Mouse (Mus musculus) hindbrain, embryonic 12.5 days (tissue): ENCODE measurements around the gene Faiml. TPM values are rescaled to one million over a fixed set of nuclear protein-coding genes. Genes with fewer than 3 reads are reported as not detected.

Experiments
- ATAC-seq: fragments of 200-750 bp; cut with Nextera tagmentation; 2 replicates; pipeline ENCODE4 v1.8.0; 2017; ENCODE audit warnings: moderate TSS enrichment; ENCODE audit not compliant: low FRiP score
- H3K27ac ChIP-seq: fragments of 300-500 bp; sonication (generic); 2 replicates; pipeline ENCODE4 v1.5.1; 2016; ENCODE audit warnings: mild to moderate bottlenecking
- H3K27me3 ChIP-seq: fragments of 300-500 bp; sonication (generic); 2 replicates; pipeline ENCODE4 v1.6.1; 2016; ENCODE audit warnings: mild to moderate bottlenecking
- H3K36me3 ChIP-seq: fragments of 300-500 bp; sonication (generic); 2 replicates; pipeline ENCODE4 v1.6.1; 2016; ENCODE audit warnings: mild to moderate bottlenecking
- H3K4me1 ChIP-seq: fragments of 300-500 bp; sonication (generic); 2 replicates; pipeline ENCODE4 v1.6.1; 2016
- H3K4me2 ChIP-seq: fragments of 300-500 bp; sonication (generic); replicated peaks from 2 replicates; pipeline ENCODE4 v1.6.1; 2016; ENCODE audit warnings: mild to moderate bottlenecking
- H3K4me3 ChIP-seq: fragments of 300-500 bp; sonication (generic); 2 replicates; pipeline ENCODE4 v1.5.1; 2016; ENCODE audit warnings: mild to moderate bottlenecking
- H3K9ac ChIP-seq: fragments of 300-500 bp; sonication (generic); 2 replicates; pipeline ENCODE4 v1.6.1; 2016; ENCODE audit warnings: mild to moderate bottlenecking, moderate library complexity
- H3K9me3 ChIP-seq: fragments of 300-500 bp; sonication (generic); replicated peaks from 2 replicates; pipeline ENCODE4 v1.6.1; 2016; ENCODE audit warnings: mild to moderate bottlenecking
- WGBS: fragments of 180-500 bp; shearing (Covaris S2); methylation state at CpG from one replicate; pipeline ENCODE4 v1.1.7; 2016; 5-methylcytosine and 5-hydroxymethylcytosine counted together
- polyA plus RNA-seq: library from polyadenylated mRNA; unstranded; fragments of >200 nt; fragmentation: Nextera tagmentation; extraction: Ambion mirVana; gene quantifications from 2 replicates; pipeline ENCODE4 v1.2.1, GENCODE M21; 2016

Faiml gene
- polyA plus RNA-seq, result not detected in 2 replicates

GRCm38 (mm10) chr9:99237139-99237538 lies at the start of gene Faiml:
Gene Faiml (minus strand): TSS chr9:99237239.
- no peak within 1 kb of the TSS for H3K4me3 ChIP-seq
- no peak for ATAC-seq
- no peaks in the 10 kb centered on the region for H3K4me1 ChIP-seq
- H3K27ac ChIP-seq, result no peak within 1 kb of the TSS
- no peak within 1 kb of the TSS for H3K9ac ChIP-seq
- H3K9me3 ChIP-seq, result no peaks in the 10 kb centered on the region
- H3K27me3 ChIP-seq, result no peaks in the 10 kb centered on the region
- H3K4me2 ChIP-seq, result no peak within 1 kb of the TSS
- no peaks in the 10 kb centered on the region for H3K36me3 ChIP-seq
- 83% methylated on average over 14 of the region's 14 CpGs for WGBS

GRCm38 (mm10) chr9:99258891-99259290 lies 21.9 kb upstream of the Faiml start:
- ATAC-seq, result no peak

GRCm38 (mm10) chr9:99256821-99257220 lies 19.8 kb upstream of the Faiml start:
- H3K36me3 ChIP-seq, result peaks cover 50% of the 10 kb centered on the region

More at GRCm38 (mm10) chr9:99258891-99259290, 21.9 kb upstream of the Faiml start:
- WGBS, result 80% methylated on average over 5 of the region's 5 CpGs
- Histone ChIP-seq H3K27me3 (no peaks in the 10 kb centered on the region), H3K4me2 (no peak overlapping the region), H3K36me3 (peaks cover 65% of the 10 kb centered on the region), H3K27ac (no peak overlapping the region), H3K9ac (no peak overlapping the region), H3K4me1 (no peaks in the 10 kb centered on the region), H3K9me3 (no peaks in the 10 kb centered on the region), H3K4me3 (no peak overlapping the region)

GRCm38 (mm10) chr9:99256206-99256605 lies 19.2 kb upstream of the Faiml start:
- Histone ChIP-seq H3K9me3 (no peaks in the 10 kb centered on the region), H3K4me1 (no peaks in the 10 kb centered on the region), H3K27me3 (no peaks in the 10 kb centered on the region), H3K4me3 (no peak overlapping the region), H3K4me2 (no peak overlapping the region), H3K9ac (no peak overlapping the region), H3K36me3 (peaks cover 52% of the 10 kb centered on the region), H3K27ac (no peak overlapping the region)
- 96% methylated on average over 1 of the region's 1 CpGs for WGBS
- ATAC-seq, result no peak

More at GRCm38 (mm10) chr9:99256821-99257220, 19.8 kb upstream of the Faiml start:
- H3K9me3 ChIP-seq, result no peaks in the 10 kb centered on the region
- WGBS, result 90% methylated on average over 3 of the region's 3 CpGs
- H3K27ac ChIP-seq, result no peak overlapping the region
- ATAC-seq, result no peak
- H3K4me3 ChIP-seq, result no peak overlapping the region
- H3K4me2 ChIP-seq, result no peak overlapping the region
- no peaks in the 10 kb centered on the region for H3K27me3 ChIP-seq
- no peak overlapping the region for H3K9ac ChIP-seq
- H3K4me1 ChIP-seq, result no peaks in the 10 kb centered on the region

GRCm38 (mm10) chr9:99253861-99254260 lies 16.8 kb upstream of the Faiml start:
- 89% methylated on average over 10 of the region's 10 CpGs for WGBS

GRCm38 (mm10) chr9:99248906-99249305 lies 11.9 kb upstream of the Faiml start:
- Histone ChIP-seq H3K27me3 (no peaks in the 10 kb centered on the region), H3K4me3 (no peak overlapping the region), H3K9me3 (no peaks in the 10 kb centered on the region), H3K4me2 (no peak overlapping the region), H3K9ac (no peak overlapping the region), H3K36me3 (peaks cover 20% of the 10 kb centered on the region), H3K4me1 (0 out of 2 replicates have a peak, but pooled peaks cover 6% of the 10 kb centered on the region), H3K27ac (no peak overlapping the region)
- no peak for ATAC-seq
- over 99% methylated on average over 4 of the region's 4 CpGs for WGBS

More at GRCm38 (mm10) chr9:99253861-99254260, 16.8 kb upstream of the Faiml start:
- no peak for ATAC-seq
- Histone ChIP-seq H3K4me3 (no peak overlapping the region), H3K4me2 (no peak overlapping the region), H3K27ac (no peak overlapping the region), H3K27me3 (no peaks in the 10 kb centered on the region), H3K36me3 (peaks cover 50% of the 10 kb centered on the region), H3K9ac (no peak overlapping the region), H3K9me3 (no peaks in the 10 kb centered on the region), H3K4me1 (no peaks in the 10 kb centered on the region)

- Histone ChIP-seq H3K4me2 (no peak overlapping the region), H3K36me3 (peaks cover 17% of the 10 kb centered on the region), H3K4me1 (0 out of 2 replicates have a peak, but pooled peaks cover 6% of the 10 kb centered on the region), H3K27ac (no peak overlapping the region), H3K9ac (no peak overlapping the region), H3K4me3 (no peak overlapping the region), H3K27me3 (no peaks in the 10 kb centered on the region), H3K9me3 (no peaks in the 10 kb centered on the region)
- ATAC-seq, result no peak
- 56% methylated on average over 8 of the region's 8 CpGs for WGBS
Measured at GRCm38 (mm10) chr9:99248304-99248703, 11.3 kb upstream of the Faiml start.

- Histone ChIP-seq H3K36me3 (0 out of 2 replicates have a peak, but pooled peaks cover 4% of the 10 kb centered on the region), H3K4me2 (peak overlapping the region; percentile 59), H3K27ac (peak overlapping the region; percentile 83), H3K27me3 (no peaks in the 10 kb centered on the region), H3K9me3 (no peaks in the 10 kb centered on the region), H3K9ac (peak overlapping the region; percentile 76), H3K4me1 (peaks cover 11% of the 10 kb centered on the region; the same call in 1 of the 2 replicates), H3K4me3 (peak overlapping the region; percentile 80)
- 3% methylated on average over 10 of the region's 10 CpGs for WGBS
- ATAC-seq, result peak; percentile 15; the same call in 1 of the 2 replicates
Measured at GRCm38 (mm10) chr9:99243895-99244293, 6.9 kb upstream of the Faiml start.

GRCm38 (mm10) chr9:99243190-99243894 lies 6.3 kb upstream of the Faiml start, which contains the start of gene Cep70:
Gene Cep70 (plus strand): TSS chr9:99243367.
- Histone ChIP-seq H3K4me2 (peak within 1 kb of the TSS; percentile 59), H3K36me3 (0 out of 2 replicates have a peak, but pooled peaks cover 4% of the 10 kb centered on the region), H3K4me3 (peak within 1 kb of the TSS; percentile 80), H3K4me1 (peaks cover 11% of the 10 kb centered on the region; the same call in 1 of the 2 replicates), H3K27ac (peak within 1 kb of the TSS; percentile 83), H3K27me3 (no peaks in the 10 kb centered on the region), H3K9me3 (no peaks in the 10 kb centered on the region), H3K9ac (peak within 1 kb of the TSS; percentile 76)
- peak; percentile 97 for ATAC-seq
- WGBS, result under 1% methylated on average over 66 of the region's 66 CpGs

GRCm38 (mm10) chr9:99242533-99243189 lies 5.6 kb upstream of the Faiml start:
- Histone ChIP-seq H3K4me1 (peaks cover 11% of the 10 kb centered on the region; the same call in 1 of the 2 replicates), H3K4me2 (peak overlapping the region; percentile 59), H3K27me3 (no peaks in the 10 kb centered on the region), H3K9me3 (no peaks in the 10 kb centered on the region), H3K4me3 (peak overlapping the region; percentile 80), H3K9ac (peak overlapping the region; percentile 39), H3K36me3 (0 out of 2 replicates have a peak, but pooled peaks cover 4% of the 10 kb centered on the region), H3K27ac (no peak overlapping the region)
- ATAC-seq, result peak; percentile 76
- 11% methylated on average over 17 of the region's 17 CpGs for WGBS

GRCm38 (mm10) chr9:99242035-99242434 lies 5.0 kb upstream of the Faiml start:
- no peak overlapping the region for H3K9ac ChIP-seq
- H3K4me3 ChIP-seq, result no peak overlapping the region
- H3K27ac ChIP-seq, result no peak overlapping the region
- no peaks in the 10 kb centered on the region for H3K9me3 ChIP-seq
- no peak overlapping the region for H3K4me2 ChIP-seq
- no peak for ATAC-seq
- 0 out of 2 replicates have a peak, but pooled peaks cover 4% of the 10 kb centered on the region for H3K36me3 ChIP-seq
- H3K4me1 ChIP-seq, result peaks cover 11% of the 10 kb centered on the region; the same call in 1 of the 2 replicates
- WGBS, result 3% methylated on average over 7 of the region's 7 CpGs
- H3K27me3 ChIP-seq, result no peaks in the 10 kb centered on the region

- Histone ChIP-seq H3K36me3 (no peaks in the 10 kb centered on the region), H3K27ac (no peak overlapping the region), H3K4me2 (no peak overlapping the region), H3K4me1 (peaks cover 11% of the 10 kb centered on the region; the same call in 1 of the 2 replicates), H3K4me3 (no peak overlapping the region), H3K9ac (no peak overlapping the region), H3K9me3 (no peaks in the 10 kb centered on the region), H3K27me3 (no peaks in the 10 kb centered on the region)
- 81% methylated on average over 5 of the region's 5 CpGs for WGBS
- ATAC-seq, result no peak
Measured at GRCm38 (mm10) chr9:99240571-99240970, 3.5 kb upstream of the Faiml start.
